Mouse (Mus musculus): Measurements from ENCODE around the gene Sox30.

DNA sequence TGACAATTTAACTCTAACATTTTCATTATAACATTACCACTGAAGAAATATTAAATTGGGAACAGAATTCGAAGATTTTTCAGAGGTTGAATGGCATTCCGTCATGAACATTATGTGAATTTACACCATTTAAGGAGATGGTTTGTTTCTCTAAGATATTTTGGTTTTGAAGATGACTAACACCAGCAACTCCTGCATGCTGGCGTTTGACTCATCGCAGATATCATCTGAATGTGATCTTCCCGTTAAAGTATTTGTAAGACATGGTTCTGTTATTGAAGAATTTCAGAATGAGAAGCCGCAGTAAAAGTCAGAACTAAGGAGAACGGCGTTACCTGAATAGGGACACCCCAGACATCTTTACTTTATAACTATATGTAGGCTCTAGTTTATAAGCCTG lies 5.6 kb upstream of the Sox30 start:
- TF ChIP-seq USF1 (IDR thresholded peaks at IDR 0.05; ENCODE audit: low read depth, low read length) (no peak), CTCF (conservative IDR thresholded peaks at IDR 0.05 in 1 of 2, IDR thresholded peaks at IDR 0.05 in 1 of 2; ENCODE audit: low read depth in 2 of 2, low read length in 2 of 2) (no peak), MAFK (IDR thresholded peaks at IDR 0.05; ENCODE audit: insufficient replicate concordance, low read length) (no peak), POLR2AphosphoS2 (IDR thresholded peaks at IDR 0.05; ENCODE audit: low read depth, low read length) (no peak), POLR2A (IDR thresholded peaks at IDR 0.05; ENCODE audit: low read depth, low read length) (no peak), EP300 (IDR thresholded peaks at IDR 0.05; ENCODE audit: low read length) (no peak), CHD1 (IDR thresholded peaks at IDR 0.05; ENCODE audit: low read depth, low read length) (no peak)
